Mouse (Mus musculus) fibroblast of lung, adult 2 months (primary cell): Measurements from ENCODE around the gene Izumo2.

ENCODE experiments used
- DNase-seq: peaks from one replicate; pipeline ENCODE4 v3.0.0-alpha.2; 2011; ENCODE audit warnings: low read depth

Gene Izumo2

GRCm38 (mm10) chr7:44768129-44768528, 59.6 kb downstream of the Izumo2 start:
- no peak for DNase-seq
